Mouse (Mus musculus): ENCODE measurements around the gene Prpsap1.

- TF ChIP-seq CTCF (IDR thresholded peaks at IDR 0.05; ENCODE audit: borderline replicate concordance, insufficient read depth, low read depth, low read length) (peak; percentile 33; the same call in 1 of the 2 replicates), POLR2A (IDR thresholded peaks at IDR 0.05; ENCODE audit: borderline replicate concordance, insufficient read depth, low read length) (no peak)
These were observed 5.2 kb downstream of the Prpsap1 start for GRCm38 (mm10) chr11:116488693-116489375.
